Mouse (Mus musculus) heart, postnatal 0 days (tissue): ENCODE results near the gene Nod2. TPM values are rescaled to one million over a fixed set of nuclear protein-coding genes. Genes with fewer than 3 reads are reported as not detected.

ENCODE experiments used
- ATAC-seq: fragments of 200-750 bp; cut with Nextera tagmentation; 2 replicates; pipeline ENCODE4 v1.8.0; 2017; ENCODE audit warnings: low read depth, moderate number of reproducible peaks, moderate library complexity; ENCODE audit not compliant: insufficient read depth
- DNase-seq: peaks from one replicate; pipeline ENCODE4 v3.0.0-alpha.2; 2016; ENCODE audit warnings: low spot score
- H3K27ac ChIP-seq: fragments of 300-500 bp; sonication (generic); 2 replicates; pipeline ENCODE4 v1.5.1; 2014; ENCODE audit warnings: low read depth, mild to moderate bottlenecking
- H3K27me3 ChIP-seq: fragments of 300-500 bp; sonication (generic); 2 replicates; pipeline ENCODE4 v1.6.1; 2014; ENCODE audit warnings: low read length, mixed read lengths; ENCODE audit not compliant: control insufficient read depth, insufficient read depth
- H3K36me3 ChIP-seq: fragments of 300-500 bp; sonication (generic); replicated peaks from 2 replicates; pipeline ENCODE4 v1.6.1; 2014; ENCODE audit warnings: low read length, mixed read lengths; ENCODE audit not compliant: control insufficient read depth, insufficient read depth
- H3K4me1 ChIP-seq: fragments of 300-500 bp; sonication (generic); 2 replicates; pipeline ENCODE4 v1.6.1; 2014; ENCODE audit warnings: antibody characterized with exemption; ENCODE audit not compliant: control insufficient read depth, insufficient read depth
- H3K4me2 ChIP-seq: fragments of 300-500 bp; sonication (generic); 2 replicates; pipeline ENCODE4 v1.6.1; 2014; ENCODE audit warnings: low read depth, mild to moderate bottlenecking, low read length, moderate library complexity
- H3K4me3 ChIP-seq: fragments of 300-500 bp; sonication (generic); 2 replicates; pipeline ENCODE4 v1.5.1; 2014; ENCODE audit warnings: low read depth, low read length
- H3K9ac ChIP-seq: fragments of 300-500 bp; sonication (generic); replicated peaks from 2 replicates; pipeline ENCODE4 v1.6.1; 2014; ENCODE audit warnings: low read depth, low read length, mixed read lengths
- H3K9me3 ChIP-seq: fragments of 300-500 bp; sonication (generic); replicated peaks from 2 replicates; pipeline ENCODE4 v1.6.1; 2016; ENCODE audit warnings: low read length; ENCODE audit not compliant: control insufficient read depth
- CTCF ChIP-seq: IDR thresholded peaks from 2 replicates; pipeline ENCODE4 v1.5.1; 2016; ENCODE audit warnings: antibody characterized with exemption, control low read depth, low read depth
- EP300 ChIP-seq: IDR thresholded peaks from 2 replicates; pipeline ENCODE4 v1.6.1; 2016; ENCODE audit warnings: antibody characterized with exemption, low read depth
- WGBS: fragments of 180-500 bp; shearing (Covaris S2); extraction: QIAGEN DNeasy Blood & Tissue Kit; methylation state at CpG from one replicate; pipeline ENCODE4 v1.1.7; 2014; 5-methylcytosine and 5-hydroxymethylcytosine counted together
- polyA plus RNA-seq: library from polyadenylated mRNA; unstranded; fragments of >200 nt; fragmentation: Nextera tagmentation; extraction: Ambion mirVana; gene quantifications from 2 replicates; pipeline ENCODE4 v1.2.1, GENCODE M21; 2015
- total RNA-seq: library from RNA; depleted of rRNA; stranded (reverse); fragments of >200 nt; gene quantifications from 2 replicates; pipeline ENCODE4 v1.2.3, GENCODE M21; 2014; ENCODE audit warnings: low replicate concordance

The Nod2 gene
- total and polyA plus RNA-seq, 2 experiments from 2014 or later: 0.10 TPM; not detected in 1

DNA sequence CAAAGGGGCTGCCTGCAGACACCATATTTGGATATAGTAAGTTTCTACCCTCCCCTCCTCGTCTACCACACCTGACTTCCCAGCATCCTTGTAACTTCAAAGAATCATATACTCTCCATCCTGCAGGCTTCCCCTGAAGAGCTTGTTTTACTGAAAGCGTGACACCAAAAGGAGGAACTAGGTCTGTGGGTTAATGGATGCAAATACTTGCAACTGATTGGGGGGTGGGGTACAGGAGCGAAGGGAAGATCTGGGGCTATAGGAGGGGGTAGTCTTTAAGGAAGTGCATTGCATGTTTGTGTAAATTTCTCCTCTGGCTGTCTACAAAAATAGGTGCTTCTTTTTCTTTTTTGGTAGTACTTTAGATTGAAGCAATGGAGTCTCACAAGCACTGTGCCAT is 20.7 kb upstream of the Nod2 start:
- H3K4me3 ChIP-seq: no peak overlapping the region
- no peak for DNase-seq
- H3K9me3 ChIP-seq: no peaks in the 10 kb centered on the region
- H3K4me1 ChIP-seq: peaks cover 7% of the 10 kb centered on the region; the same call in 1 of the 2 replicates
- ATAC-seq: no peak
- WGBS: 64% methylated on average over 3 of the region's 3 CpGs
- no peaks in the 10 kb centered on the region for H3K36me3 ChIP-seq
- peaks cover 28% of the 10 kb centered on the region for H3K27me3 ChIP-seq
- no peak overlapping the region for H3K27ac ChIP-seq
- no peak overlapping the region for H3K4me2 ChIP-seq
- H3K9ac ChIP-seq: no peak overlapping the region
- TF ChIP-seq CTCF (no peak), EP300 (no peak)

DNA sequence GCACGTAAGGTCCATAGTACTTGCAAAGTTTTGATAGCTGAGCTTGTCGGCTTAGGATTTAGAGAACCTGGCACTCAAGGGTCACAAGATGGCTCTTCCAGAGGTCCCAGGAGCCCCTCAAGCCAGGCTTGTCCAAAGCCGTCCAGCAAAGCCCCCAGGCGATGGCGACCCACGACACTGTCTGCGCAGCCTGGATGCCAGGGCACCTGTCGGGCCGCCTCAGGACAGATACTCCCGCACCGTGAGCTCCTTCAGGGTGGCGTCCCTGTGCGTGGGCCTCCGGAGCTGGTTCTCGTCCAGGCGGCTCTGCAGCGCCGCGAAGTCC is 20.2 kb upstream of the Nod2 start:
- WGBS: 20% methylated on average over 19 of the region's 19 CpGs
- DNase-seq (no peak), ATAC-seq (no peak)
- Histone ChIP-seq H3K4me1 (peaks cover 7% of the 10 kb centered on the region; the same call in 1 of the 2 replicates), H3K9ac (0 out of 2 replicates have a peak overlapping the region, but pooled peaks have one; percentile 46), H3K4me2 (peak overlapping the region; percentile 70), H3K36me3 (no peaks in the 10 kb centered on the region), H3K9me3 (no peaks in the 10 kb centered on the region), H3K27ac (no peak overlapping the region), H3K27me3 (peaks cover 28% of the 10 kb centered on the region), H3K4me3 (peak overlapping the region; percentile 48)
- TF ChIP-seq CTCF (no peak), EP300 (no peak)

DNA sequence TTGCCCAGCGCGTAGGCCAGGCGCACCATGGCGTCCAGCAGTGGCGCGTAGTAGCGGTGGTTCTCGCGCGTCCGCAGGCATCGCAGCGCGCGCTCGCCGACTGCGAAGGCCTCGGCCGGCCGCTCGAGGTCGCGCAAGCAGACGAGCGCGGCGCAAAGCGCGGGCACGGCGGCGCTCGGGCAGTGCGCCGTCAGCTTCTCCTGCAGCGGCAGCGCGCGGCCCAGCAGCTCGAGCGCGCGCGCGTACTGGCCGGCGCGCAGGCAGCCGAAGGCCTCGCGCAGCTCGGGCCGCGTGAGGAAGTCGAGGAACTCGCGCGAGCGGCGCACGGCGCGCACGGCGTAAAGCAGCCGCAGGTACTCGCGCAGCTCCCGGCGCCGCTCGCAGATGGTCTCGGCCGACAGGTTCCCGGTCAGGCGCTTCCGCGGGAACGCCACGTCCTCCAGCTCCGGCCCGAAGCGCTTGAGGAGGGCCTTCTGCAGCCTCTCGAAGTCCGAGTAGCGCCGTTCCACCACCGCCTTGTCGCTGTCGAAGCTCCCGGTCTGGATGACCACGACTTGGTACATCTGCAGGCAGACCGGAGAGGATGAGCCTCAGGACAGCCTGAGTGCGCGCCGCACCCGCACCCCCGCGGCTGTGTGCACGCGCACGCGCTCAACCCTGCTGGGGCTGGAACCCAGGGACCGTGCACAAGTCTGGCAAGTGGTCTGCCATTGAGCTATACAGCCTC is 19.7 kb upstream of the Nod2 start:
- H3K27ac ChIP-seq: no peak overlapping the region
- no peaks in the 10 kb centered on the region for H3K9me3 ChIP-seq
- peak overlapping the region; percentile 70 for H3K4me2 ChIP-seq
- peak; percentile 78 for ATAC-seq
- H3K36me3 ChIP-seq: no peaks in the 10 kb centered on the region
- DNase-seq: peak; percentile 80
- no peak for TF ChIP-seq EP300
- no peak for TF ChIP-seq CTCF
- WGBS: 6% methylated on average over 93 of the region's 105 CpGs
- peaks cover 28% of the 10 kb centered on the region for H3K27me3 ChIP-seq
- peak overlapping the region; percentile 48 for H3K4me3 ChIP-seq
- peaks cover 7% of the 10 kb centered on the region; the same call in 1 of the 2 replicates for H3K4me1 ChIP-seq
- peak overlapping the region; percentile 46; the same call in 1 of the 2 replicates for H3K9ac ChIP-seq

DNA sequence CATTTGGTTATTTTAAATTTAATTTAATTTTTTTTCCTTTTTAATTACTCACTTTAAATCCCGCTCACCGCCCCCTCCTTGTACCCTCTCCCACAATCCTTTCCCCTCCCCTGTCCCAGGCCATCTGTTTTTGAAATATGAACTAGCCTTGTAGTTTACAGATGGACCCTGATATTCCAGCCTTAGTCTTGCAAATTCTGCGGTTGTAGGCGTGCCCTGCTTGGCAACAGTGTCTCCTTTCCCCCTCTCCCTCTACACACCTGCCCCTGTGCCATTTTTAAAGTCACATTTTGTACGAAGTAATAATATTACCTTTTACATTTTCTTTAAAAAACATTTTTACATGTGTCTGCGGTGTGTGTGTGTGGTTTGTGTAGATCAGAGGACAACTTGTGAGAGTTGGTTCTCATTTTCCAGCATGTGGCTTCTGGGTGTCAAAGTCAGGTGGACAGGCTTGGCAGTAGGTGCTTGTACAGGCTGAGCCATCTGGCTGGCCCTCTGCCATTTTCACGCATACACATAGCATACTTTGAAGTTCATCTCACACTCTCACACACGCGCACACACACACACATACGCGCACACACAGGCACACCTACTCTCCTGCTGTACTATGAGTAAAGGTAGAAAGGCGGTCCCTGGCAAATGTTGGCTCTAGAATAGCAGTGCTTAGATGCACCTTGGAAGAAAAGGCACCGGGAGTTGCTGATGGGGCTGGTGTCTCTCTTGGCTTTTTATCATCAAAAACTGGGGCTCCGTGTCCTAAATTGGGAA is 18.9 kb upstream of the Nod2 start:
- H3K9ac ChIP-seq: peak overlapping the region; percentile 46; the same call in 1 of the 2 replicates
- no peak for ATAC-seq

DNA sequence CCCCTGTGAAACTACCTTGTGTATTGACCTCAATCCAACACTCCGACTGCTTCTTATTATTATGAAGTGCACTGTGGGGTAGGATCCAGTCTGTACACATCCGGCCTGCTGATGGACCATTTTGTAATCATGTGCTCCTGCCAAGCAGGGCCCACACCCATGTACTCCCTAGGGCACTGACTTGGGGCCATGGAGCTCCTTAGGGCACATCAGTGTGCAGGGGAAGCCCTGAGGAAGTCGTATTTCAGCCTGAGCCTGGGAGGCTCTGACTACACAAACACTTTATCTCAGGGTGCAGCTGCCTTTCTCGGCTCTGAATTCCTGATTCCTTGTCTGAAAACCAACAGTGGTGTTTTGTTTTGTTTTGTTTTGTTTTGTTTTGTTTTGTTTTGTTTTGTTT is 16.9 kb upstream of the Nod2 start:
- Histone ChIP-seq H3K27ac (no peak overlapping the region), H3K9me3 (no peaks in the 10 kb centered on the region), H3K36me3 (no peaks in the 10 kb centered on the region), H3K4me3 (no peak overlapping the region), H3K4me2 (no peak overlapping the region), H3K9ac (no peak overlapping the region), H3K27me3 (peaks cover 27% of the 10 kb centered on the region), H3K4me1 (peaks cover 10% of the 10 kb centered on the region; the same call in 1 of the 2 replicates)
- DNase-seq: no peak
- no peak for ATAC-seq
- 66% methylated on average over 4 of the region's 4 CpGs for WGBS
- no peak for TF ChIP-seq CTCF
- no peak for TF ChIP-seq EP300

More for the DNA sequence above, 18.9 kb upstream of the Nod2 start:
- Histone ChIP-seq H3K4me3 (peak overlapping the region; percentile 48), H3K4me1 (peaks cover 7% of the 10 kb centered on the region; the same call in 1 of the 2 replicates), H3K27me3 (peaks cover 28% of the 10 kb centered on the region), H3K4me2 (peak overlapping the region; percentile 70), H3K36me3 (no peaks in the 10 kb centered on the region), H3K9me3 (no peaks in the 10 kb centered on the region), H3K27ac (no peak overlapping the region)
- TF ChIP-seq EP300: no peak
- no peak for TF ChIP-seq CTCF
- no peak for DNase-seq
- 74% methylated on average over 14 of the region's 14 CpGs for WGBS
